Mouse (Mus musculus) E14TG2a.4 (cell line): ENCODE results near the gene Tmub2.

Source experiments
- H3K27me3 ChIP-seq: 2 replicates; pipeline ENCODE4 v1.6.1; 2014; ENCODE audit warnings: low read length, control low read depth; ENCODE audit not compliant: insufficient read depth
- H3K36me3 ChIP-seq: 2 replicates; pipeline ENCODE4 v1.6.1; 2014; ENCODE audit warnings: low read length, control low read depth; ENCODE audit not compliant: insufficient read depth
- H3K4me1 ChIP-seq: replicated peaks from 2 replicates; pipeline ENCODE4 v1.6.1; 2014; ENCODE audit warnings: low read depth, low read length, control low read depth
- H3K4me3 ChIP-seq: replicated peaks from 2 replicates; pipeline ENCODE4 v1.5.1; 2014; ENCODE audit warnings: mild to moderate bottlenecking, low read length
- H3K9me3 ChIP-seq: 2 replicates; pipeline ENCODE4 v1.6.1; 2014; ENCODE audit warnings: low read length, control low read depth
- CTCF ChIP-seq: conservative IDR thresholded peaks from 2 replicates; pipeline ENCODE4 v1.5.1; 2014; ENCODE audit warnings: low read length
- NANOG ChIP-seq: IDR thresholded peaks from 2 replicates; pipeline ENCODE4 v1.6.1; 2014; ENCODE audit warnings: borderline replicate concordance, low read length, mixed read lengths
- POU5F1 ChIP-seq: IDR thresholded peaks from 2 replicates; pipeline ENCODE4 v1.6.1; 2014; ENCODE audit warnings: low read length, borderline replicate concordance

Tmub2 gene

DNA sequence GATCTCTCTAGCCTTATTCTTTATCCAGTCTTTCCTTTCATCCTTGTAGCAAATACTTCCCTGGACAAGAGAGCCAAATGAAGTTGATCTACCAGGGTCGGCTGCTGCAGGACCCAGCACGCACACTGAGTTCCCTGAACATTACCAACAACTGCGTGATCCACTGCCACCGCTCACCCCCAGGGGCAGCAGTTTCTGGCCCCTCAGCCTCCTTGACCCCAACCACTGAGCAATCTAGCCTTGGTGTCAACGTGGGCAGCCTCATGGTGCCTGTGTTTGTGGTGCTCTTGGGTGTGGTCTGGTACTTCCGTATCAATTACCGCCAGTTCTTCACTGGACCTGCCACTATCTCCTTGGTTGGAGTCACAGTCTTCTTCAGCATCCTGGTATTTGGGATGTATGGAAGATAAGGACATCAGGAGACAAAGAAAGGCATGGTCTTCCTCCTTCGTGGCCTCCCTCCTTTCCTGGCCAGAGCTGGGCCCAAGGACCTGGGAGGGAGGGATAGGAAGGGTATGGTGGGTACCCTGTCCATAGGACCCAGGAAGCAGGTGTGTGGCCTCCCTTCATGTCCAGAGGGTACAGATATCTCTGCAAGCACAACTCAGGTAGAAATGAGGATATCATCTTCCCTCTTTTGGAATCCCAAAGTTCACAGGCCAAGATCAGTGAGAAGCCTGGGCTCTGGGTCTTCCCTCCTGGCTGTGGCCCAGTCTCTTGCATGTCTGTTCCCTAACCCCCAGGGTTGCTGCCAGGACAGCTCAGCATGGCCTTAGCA is 3.5 kb downstream of the Tmub2 start:
- peaks cover 73% of the 10 kb centered on the region for H3K36me3 ChIP-seq

DNA sequence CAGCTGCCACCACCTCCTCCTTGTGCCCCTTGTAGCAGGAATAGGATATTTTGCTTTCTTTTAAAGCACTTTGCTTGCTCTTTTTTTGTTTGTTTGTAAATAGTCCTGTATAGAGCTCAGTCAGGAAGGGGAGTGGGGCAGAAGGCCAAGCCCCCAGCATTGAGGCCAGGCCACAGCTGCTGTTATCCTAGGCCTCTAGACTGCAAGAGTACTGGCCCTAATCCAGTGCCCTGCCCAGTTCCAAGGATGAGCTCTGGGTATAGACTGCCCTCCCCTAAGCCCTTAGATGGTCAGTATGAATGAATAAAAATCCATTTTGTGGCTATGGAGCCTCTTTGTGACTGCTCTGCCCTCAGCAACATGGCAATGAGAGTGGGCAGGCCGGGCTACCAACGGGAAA is 4.2 kb downstream of the Tmub2 start:
- Histone ChIP-seq H3K27me3 (no peaks in the 10 kb centered on the region), H3K9me3 (no peaks in the 10 kb centered on the region), H3K4me1 (peaks cover 85% of the 10 kb centered on the region), H3K36me3 (peaks cover 79% of the 10 kb centered on the region), H3K4me3 (no peak overlapping the region)
- TF ChIP-seq POU5F1 (no peak), CTCF (no peak), NANOG (no peak)

More for the DNA sequence above, 3.5 kb downstream of the Tmub2 start:
- Histone ChIP-seq H3K4me1 (peaks cover 86% of the 10 kb centered on the region), H3K27me3 (no peaks in the 10 kb centered on the region), H3K9me3 (no peaks in the 10 kb centered on the region), H3K4me3 (no peak overlapping the region)
- TF ChIP-seq CTCF = no peak
- TF ChIP-seq NANOG = no peak
- no peak for TF ChIP-seq POU5F1

DNA sequence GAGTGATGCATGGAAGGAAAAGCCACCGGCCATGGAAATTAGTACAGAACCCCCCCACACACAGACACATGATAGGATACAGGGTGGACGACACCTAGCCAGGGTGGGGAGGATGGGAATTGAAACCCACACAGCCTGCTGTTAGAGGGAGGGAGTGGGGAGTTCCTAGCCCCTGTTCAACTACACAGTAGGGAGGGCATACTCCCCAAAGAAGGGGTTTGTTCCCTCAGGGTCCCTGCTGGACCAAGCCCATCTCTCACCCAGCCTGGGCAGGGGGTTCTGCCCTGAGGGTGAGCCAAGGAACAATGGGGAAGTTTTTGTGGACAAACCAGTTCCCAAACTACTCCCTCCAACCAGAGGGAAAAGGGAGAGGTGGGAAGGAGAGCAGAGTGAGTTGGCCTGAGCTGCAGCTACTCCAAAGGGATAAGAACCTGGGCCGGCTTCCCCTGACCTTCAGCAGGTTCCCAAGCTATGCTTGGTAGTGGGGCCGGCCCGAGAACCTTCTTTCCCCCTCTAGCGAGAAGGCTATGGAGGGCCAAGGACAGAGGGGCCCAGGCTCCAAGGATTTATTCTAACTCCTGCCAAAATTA is 4.9 kb downstream of the Tmub2 start:
- Histone ChIP-seq H3K4me3 (peak overlapping the region; percentile 10; the same call in 1 of the 2 replicates), H3K27me3 (no peaks in the 10 kb centered on the region), H3K4me1 (peaks cover 88% of the 10 kb centered on the region), H3K36me3 (peaks cover 86% of the 10 kb centered on the region), H3K9me3 (no peaks in the 10 kb centered on the region)
- TF ChIP-seq NANOG = no peak
- no peak for TF ChIP-seq POU5F1
- no peak for TF ChIP-seq CTCF

GRCm38 (mm10) chr11:102290141-102290540 is 5.4 kb downstream of the Tmub2 start:
- no peak for TF ChIP-seq NANOG
- peaks cover 91% of the 10 kb centered on the region for H3K36me3 ChIP-seq
- H3K4me1 ChIP-seq = peaks cover 93% of the 10 kb centered on the region
- H3K9me3 ChIP-seq = no peaks in the 10 kb centered on the region
- 0 out of 2 replicates have a peak overlapping the region, but pooled peaks have one; percentile 10 for H3K4me3 ChIP-seq
- H3K27me3 ChIP-seq = no peaks in the 10 kb centered on the region

- Histone ChIP-seq H3K36me3 (peaks cover 93% of the 10 kb centered on the region), H3K9me3 (no peaks in the 10 kb centered on the region), H3K27me3 (no peaks in the 10 kb centered on the region), H3K4me3 (no peak overlapping the region), H3K4me1 (peaks cover 89% of the 10 kb centered on the region)
- TF ChIP-seq NANOG (no peak), POU5F1 (no peak), CTCF (no peak)
Observed at GRCm38 (mm10) chr11:102291051-102291535, 6.4 kb downstream of the Tmub2 start.

DNA sequence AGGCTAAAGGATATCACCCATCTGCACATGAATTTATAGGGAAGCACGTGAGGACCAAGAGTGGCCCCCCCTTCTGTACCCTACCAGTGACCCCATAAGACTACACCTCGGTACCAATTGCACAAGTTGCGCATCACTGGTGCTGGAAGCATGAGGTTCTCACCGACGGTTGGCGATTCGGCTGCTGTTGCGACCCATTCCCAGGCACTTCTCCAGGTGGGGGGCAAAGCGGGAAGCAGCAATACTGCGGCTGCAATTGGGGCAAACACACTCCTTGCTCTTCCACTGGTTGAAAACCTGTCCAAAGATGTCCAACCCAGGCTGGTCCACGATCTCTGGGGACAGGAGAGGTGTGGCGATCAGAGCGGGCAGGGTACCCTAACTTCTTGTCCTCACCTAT is 9.2 kb downstream of the Tmub2 start:
- TF ChIP-seq CTCF (no peak), POU5F1 (no peak), NANOG (no peak)
- H3K9me3 ChIP-seq = no peaks in the 10 kb centered on the region
- no peaks in the 10 kb centered on the region for H3K27me3 ChIP-seq
- H3K4me1 ChIP-seq = peaks cover 80% of the 10 kb centered on the region
- H3K4me3 ChIP-seq = peak overlapping the region; percentile 92; the same call in 1 of the 2 replicates
- H3K36me3 ChIP-seq = peaks cover 64% of the 10 kb centered on the region

DNA sequence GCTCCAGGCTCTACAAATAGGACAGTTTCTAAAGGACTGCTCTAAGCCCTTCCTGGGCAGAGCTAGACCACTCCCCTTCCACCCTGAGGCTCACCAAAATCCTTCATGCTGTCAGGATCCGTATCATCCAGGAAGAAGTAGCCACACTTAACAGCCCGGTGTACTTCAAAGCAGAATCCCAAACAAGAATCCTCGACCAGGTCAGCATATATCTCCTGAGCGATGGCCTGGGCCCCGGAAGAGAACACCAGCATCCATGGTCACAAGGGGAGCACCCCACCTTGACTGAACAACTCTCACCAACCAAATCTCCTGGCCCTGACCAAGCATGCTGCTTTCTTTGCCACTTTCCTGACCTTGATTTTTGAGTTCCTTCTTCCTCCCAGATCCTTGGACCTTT is 9.7 kb downstream of the Tmub2 start:
- peaks cover 80% of the 10 kb centered on the region for H3K4me1 ChIP-seq
- no peaks in the 10 kb centered on the region for H3K9me3 ChIP-seq
- H3K36me3 ChIP-seq = peaks cover 59% of the 10 kb centered on the region
- TF ChIP-seq NANOG = no peak
- no peak for TF ChIP-seq POU5F1
- TF ChIP-seq CTCF = no peak
- no peaks in the 10 kb centered on the region for H3K27me3 ChIP-seq
- H3K4me3 ChIP-seq = peak overlapping the region; percentile 92

- Histone ChIP-seq H3K4me3 (peak overlapping the region; percentile 92), H3K9me3 (no peaks in the 10 kb centered on the region), H3K36me3 (peaks cover 53% of the 10 kb centered on the region), H3K4me1 (peaks cover 77% of the 10 kb centered on the region), H3K27me3 (no peaks in the 10 kb centered on the region)
- TF ChIP-seq NANOG (no peak), CTCF (no peak), POU5F1 (no peak)
Observed at GRCm38 (mm10) chr11:102294887-102295597, 10.3 kb downstream of the Tmub2 start.
